Mouse (Mus musculus) lung, embryonic 14.5 days (tissue): ENCODE results near the gene Nox4. TPM values are rescaled to one million over a fixed set of nuclear protein-coding genes. Genes with fewer than 3 reads are reported as not detected.

ENCODE experiments used
- ATAC-seq: fragments of 200-750 bp; cut with Nextera tagmentation; 2 replicates; pipeline ENCODE4 v1.8.0; 2017; ENCODE audit warnings: mild to moderate bottlenecking, moderate TSS enrichment, moderate library complexity; ENCODE audit not compliant: insufficient read depth
- DNase-seq: peaks from one replicate; pipeline ENCODE4 v3.0.0-alpha.2; 2015
- H3K27ac ChIP-seq: fragments of 300-500 bp; sonication (generic); 2 replicates; pipeline ENCODE4 v1.5.1; 2014; ENCODE audit warnings: low read depth, mild to moderate bottlenecking, moderate library complexity
- H3K27me3 ChIP-seq: fragments of 300-500 bp; sonication (generic); 2 replicates; pipeline ENCODE4 v1.6.1; 2014; ENCODE audit warnings: low read length, control low read depth; ENCODE audit not compliant: insufficient read depth
- H3K36me3 ChIP-seq: fragments of 300-500 bp; sonication (generic); 2 replicates; pipeline ENCODE4 v1.6.1; 2014; ENCODE audit warnings: control low read depth; ENCODE audit not compliant: insufficient read depth
- H3K4me1 ChIP-seq: fragments of 300-500 bp; sonication (generic); 2 replicates; pipeline ENCODE4 v1.6.1; 2014; ENCODE audit warnings: antibody characterized with exemption, control low read depth; ENCODE audit not compliant: insufficient read depth
- H3K4me2 ChIP-seq: fragments of 300-500 bp; sonication (generic); 2 replicates; pipeline ENCODE4 v1.6.1; 2014; ENCODE audit warnings: mild to moderate bottlenecking
- H3K4me3 ChIP-seq: fragments of 300-500 bp; sonication (generic); 2 replicates; pipeline ENCODE4 v1.5.1; 2014; ENCODE audit warnings: low read depth, low read length
- H3K9ac ChIP-seq: fragments of 300-500 bp; sonication (generic); 2 replicates; pipeline ENCODE4 v1.6.1; 2014
- H3K9me3 ChIP-seq: fragments of 300-500 bp; sonication (generic); 2 replicates; pipeline ENCODE4 v1.6.1; 2016; ENCODE audit warnings: low read depth, low read length, control low read depth
- CTCF ChIP-seq: IDR thresholded peaks from 2 replicates; pipeline ENCODE4 v1.5.1; 2016; ENCODE audit warnings: antibody characterized with exemption, low read depth
- WGBS: fragments of 180-500 bp; shearing (Covaris S2); extraction: QIAGEN DNeasy Blood & Tissue Kit; methylation state at CpG from one replicate; pipeline ENCODE4 v1.1.7; 2014; 5-methylcytosine and 5-hydroxymethylcytosine counted together
- polyA plus RNA-seq: library from polyadenylated mRNA; unstranded; fragments of >200 nt; fragmentation: Nextera tagmentation; extraction: Ambion mirVana; gene quantifications from 2 replicates; pipeline ENCODE4 v1.2.1, GENCODE M21; 2014

Nox4 gene
- polyA plus RNA-seq, 1 experiment from 2014 or later = 11.0 TPM

- Histone ChIP-seq H3K36me3 (no peaks in the 10 kb centered on the region), H3K9ac (no peak overlapping the region), H3K27ac (no peak overlapping the region), H3K9me3 (no peaks in the 10 kb centered on the region), H3K27me3 (no peaks in the 10 kb centered on the region), H3K4me1 (no peaks in the 10 kb centered on the region), H3K4me3 (no peak overlapping the region), H3K4me2 (no peak overlapping the region)
- 66% methylated on average over 1 of the region's 1 CpGs for WGBS
- no peak for ATAC-seq
- no peak for DNase-seq
- no peak for TF ChIP-seq CTCF
Observed at GRCm38 (mm10) chr7:87241139-87241538, 4.8 kb upstream of the Nox4 start.

- Histone ChIP-seq H3K4me3 (peak overlapping the region; percentile 59), H3K27me3 (no peaks in the 10 kb centered on the region), H3K36me3 (no peaks in the 10 kb centered on the region), H3K27ac (peak overlapping the region; percentile 93), H3K9me3 (no peaks in the 10 kb centered on the region), H3K4me2 (peak overlapping the region; percentile 62), H3K9ac (peak overlapping the region; percentile 77), H3K4me1 (peaks cover 5% of the 10 kb centered on the region; the same call in 1 of the 2 replicates)
- peak; percentile 78 for DNase-seq
- TF ChIP-seq CTCF = peak; percentile 24; the same call in 1 of the 2 replicates
- peak; percentile 96 for ATAC-seq
- under 1% methylated on average over 30 of the region's 30 CpGs for WGBS
Observed at GRCm38 (mm10) chr7:87246580-87246934, 661 bp downstream of the Nox4 start.

DNA sequence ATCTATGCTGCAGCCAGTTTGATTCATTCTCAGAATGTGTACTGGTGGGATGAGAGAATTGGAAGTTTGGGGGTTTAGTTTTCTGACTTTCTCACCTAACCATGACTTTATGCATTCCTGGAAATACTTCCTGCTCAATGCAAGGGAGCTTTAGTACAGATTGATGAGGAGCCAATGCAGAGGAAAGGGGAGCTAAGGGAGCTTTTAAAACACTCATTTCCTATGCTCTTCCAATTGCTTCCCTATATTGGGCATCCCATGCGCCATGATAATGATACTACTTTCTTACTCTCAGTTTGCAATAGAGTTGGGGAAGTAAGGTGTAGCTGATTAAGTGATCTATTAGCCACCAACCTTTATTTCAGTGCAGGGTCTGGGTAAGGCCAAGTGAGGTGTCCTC lies 1.0 kb downstream of the Nox4 start:
- Histone ChIP-seq H3K4me2 (peak overlapping the region; percentile 62), H3K27ac (peak overlapping the region; percentile 93), H3K9ac (peak overlapping the region; percentile 77), H3K36me3 (no peaks in the 10 kb centered on the region), H3K9me3 (no peaks in the 10 kb centered on the region), H3K4me3 (peak overlapping the region; percentile 59), H3K27me3 (no peaks in the 10 kb centered on the region), H3K4me1 (peaks cover 5% of the 10 kb centered on the region; the same call in 1 of the 2 replicates)
- WGBS = 57% methylated on average over 1 of the region's 1 CpGs
- no peak for TF ChIP-seq CTCF
- ATAC-seq (peak; percentile 15; the same call in 1 of the 2 replicates), DNase-seq (no peak)

DNA sequence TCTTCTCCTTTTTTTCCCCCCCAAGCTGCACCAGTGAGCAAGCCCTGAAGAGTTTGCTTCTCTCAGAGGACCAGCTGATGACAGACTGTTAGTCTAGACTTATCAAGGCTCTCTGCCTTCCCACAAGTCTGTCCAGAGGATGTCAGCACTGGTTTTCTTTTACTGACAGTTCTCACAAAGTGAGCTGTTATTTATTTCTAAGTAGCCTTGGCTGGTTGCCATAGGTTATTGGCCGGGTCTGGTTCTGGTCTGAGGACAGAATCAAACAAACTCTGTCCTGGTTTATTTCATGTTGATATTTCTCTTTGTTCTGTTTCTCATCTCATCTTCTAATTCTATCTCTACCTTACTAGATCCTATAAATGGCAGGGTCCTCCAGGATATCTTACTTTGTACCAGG lies 2.0 kb downstream of the Nox4 start:
- no peaks in the 10 kb centered on the region for H3K9me3 ChIP-seq
- no peak for TF ChIP-seq CTCF
- peak overlapping the region; percentile 62 for H3K4me2 ChIP-seq
- no peaks in the 10 kb centered on the region for H3K27me3 ChIP-seq
- no peaks in the 10 kb centered on the region for H3K36me3 ChIP-seq
- ATAC-seq = no peak
- no peak overlapping the region for H3K4me3 ChIP-seq
- H3K4me1 ChIP-seq = peaks cover 5% of the 10 kb centered on the region; the same call in 1 of the 2 replicates
- 13% methylated on average over 1 of the region's 1 CpGs for WGBS
- H3K27ac ChIP-seq = no peak overlapping the region
- no peak overlapping the region for H3K9ac ChIP-seq
- peak; percentile 73 for DNase-seq

DNA sequence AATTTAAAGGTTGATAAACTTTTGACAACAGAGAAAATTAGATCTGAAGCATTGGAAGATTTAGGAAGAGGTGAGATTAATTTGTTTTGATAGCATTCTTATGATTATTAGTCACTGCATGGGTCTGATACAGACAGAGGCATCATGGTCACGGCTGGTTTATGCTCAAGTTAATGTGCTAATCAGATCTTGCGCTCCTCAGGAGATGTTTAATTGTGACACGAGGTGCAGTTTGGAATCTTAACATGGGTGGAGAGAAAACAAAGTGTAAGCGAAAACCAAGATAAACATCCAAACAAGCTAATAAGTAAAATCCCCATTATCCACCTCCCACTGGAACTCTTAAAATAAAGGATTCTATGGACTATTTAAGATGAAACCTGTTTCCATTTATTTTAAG lies 6.2 kb downstream of the Nox4 start:
- no peak for ATAC-seq

DNA sequence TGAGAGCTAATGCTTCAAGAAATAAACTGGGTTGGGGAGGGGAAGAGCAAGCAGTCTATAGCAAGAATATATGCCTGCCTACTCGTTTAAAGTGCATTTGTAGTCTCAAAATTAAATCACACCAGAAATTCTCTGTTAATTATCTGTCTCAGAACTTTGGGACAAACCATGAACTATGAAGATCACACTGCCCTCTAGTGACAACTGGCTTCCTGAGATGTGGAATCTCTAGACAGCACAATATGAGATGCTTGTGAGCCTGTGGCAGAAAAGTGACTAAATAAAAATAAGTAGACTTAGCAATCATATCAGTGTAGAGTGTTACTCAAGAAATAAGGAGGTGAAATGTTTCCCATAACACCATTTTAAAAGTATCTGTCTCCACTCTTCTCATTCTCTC lies 31.3 kb downstream of the Nox4 start:
- no peaks in the 10 kb centered on the region for H3K27me3 ChIP-seq
- H3K9ac ChIP-seq = no peak overlapping the region
- no peaks in the 10 kb centered on the region for H3K9me3 ChIP-seq
- peak; percentile 92 for DNase-seq
- no peak overlapping the region for H3K4me2 ChIP-seq
- H3K36me3 ChIP-seq = no peaks in the 10 kb centered on the region
- H3K27ac ChIP-seq = no peak overlapping the region
- peak; percentile 71; the same call in 1 of the 2 replicates for ATAC-seq
- H3K4me3 ChIP-seq = no peak overlapping the region
- no peaks in the 10 kb centered on the region for H3K4me1 ChIP-seq
- 5% methylated on average over 1 of the region's 1 CpGs for WGBS
- TF ChIP-seq CTCF = peak; percentile 67

More for the DNA sequence above, 6.2 kb downstream of the Nox4 start:
- TF ChIP-seq CTCF = no peak
- WGBS = 69% methylated on average over 4 of the region's 4 CpGs
- Histone ChIP-seq H3K9ac (no peak overlapping the region), H3K36me3 (no peaks in the 10 kb centered on the region), H3K9me3 (no peaks in the 10 kb centered on the region), H3K27ac (no peak overlapping the region), H3K4me3 (no peak overlapping the region), H3K4me2 (no peak overlapping the region), H3K27me3 (no peaks in the 10 kb centered on the region), H3K4me1 (peaks cover 4% of the 10 kb centered on the region; the same call in 1 of the 2 replicates)
- no peak for DNase-seq

- Histone ChIP-seq H3K4me2 (no peak overlapping the region), H3K36me3 (no peaks in the 10 kb centered on the region), H3K4me1 (no peaks in the 10 kb centered on the region), H3K4me3 (no peak overlapping the region), H3K9ac (no peak overlapping the region), H3K27me3 (no peaks in the 10 kb centered on the region), H3K27ac (no peak overlapping the region), H3K9me3 (no peaks in the 10 kb centered on the region)
- WGBS = 82% methylated on average over 1 of the region's 1 CpGs
- DNase-seq (no peak), ATAC-seq (no peak)
- no peak for TF ChIP-seq CTCF
Observed at GRCm38 (mm10) chr7:87303726-87304315, 57.9 kb downstream of the Nox4 start.
